Mouse (Mus musculus) ES-CJ7 (cell line): ENCODE measurements around the gene Mgat1.

Source experiments
- DNase-seq: peaks from one replicate; pipeline ENCODE4 v3.0.0; 2011; ENCODE audit warnings: low read depth, low spot score

Gene Mgat1

GRCm38 (mm10) chr11:49241471-49241870 is 2.5 kb upstream of the Mgat1 start:
- no peak for DNase-seq

GRCm38 (mm10) chr11:49242944-49243626 is 906 bp upstream of the Mgat1 start:
- DNase-seq = no peak

- no peak for DNase-seq
These were observed 572 bp downstream of the Mgat1 start for GRCm38 (mm10) chr11:49244595-49244930.

GRCm38 (mm10) chr11:49245176-49245575 is 1.2 kb downstream of the Mgat1 start:
- DNase-seq = peak; percentile 47

GRCm38 (mm10) chr11:49245634-49246415 is 1.8 kb downstream of the Mgat1 start:
- no peak for DNase-seq

GRCm38 (mm10) chr11:49246523-49246922 is 2.5 kb downstream of the Mgat1 start:
- DNase-seq = no peak

GRCm38 (mm10) chr11:49247255-49247654 is 3.3 kb downstream of the Mgat1 start:
- no peak for DNase-seq

GRCm38 (mm10) chr11:49248226-49248973 is 4.4 kb downstream of the Mgat1 start:
- DNase-seq = no peak

- no peak for DNase-seq
These were observed 5.1 kb downstream of the Mgat1 start for GRCm38 (mm10) chr11:49248974-49249700.

GRCm38 (mm10) chr11:49249811-49250421 is 5.9 kb downstream of the Mgat1 start:
- no peak for DNase-seq

GRCm38 (mm10) chr11:49250422-49251379 is 6.7 kb downstream of the Mgat1 start:
- DNase-seq = peak; percentile 41

- DNase-seq = no peak
These were observed 7.4 kb downstream of the Mgat1 start for GRCm38 (mm10) chr11:49251380-49251761.

GRCm38 (mm10) chr11:49252048-49252447 is 8.1 kb downstream of the Mgat1 start:
- no peak for DNase-seq

GRCm38 (mm10) chr11:49253035-49253434 is 9.0 kb downstream of the Mgat1 start:
- DNase-seq = no peak

GRCm38 (mm10) chr11:49259296-49259695 is 15.3 kb downstream of the Mgat1 start:
- DNase-seq = no peak

- no peak for DNase-seq
These were observed 15.8 kb downstream of the Mgat1 start for GRCm38 (mm10) chr11:49259829-49260228.

GRCm38 (mm10) chr11:49260598-49261312 is 16.8 kb downstream of the Mgat1 start:
- DNase-seq = no peak

- peak; percentile 60 for DNase-seq
These were observed 17.4 kb downstream of the Mgat1 start for GRCm38 (mm10) chr11:49261313-49261855.

- no peak for DNase-seq
These were observed 18.3 kb downstream of the Mgat1 start for GRCm38 (mm10) chr11:49262286-49262685.
